Mouse (Mus musculus): ENCODE results near the gene Snapc2. TPM values are rescaled to one million over a fixed set of nuclear protein-coding genes. Genes with fewer than 3 reads are reported as not detected.

The Snapc2 gene
- 28.9 TPM for polyA plus RNA-seq (2017; shearing (Covaris generic))

GRCm38 (mm10) chr8:4252934-4253841 is at the start of gene Snapc2:
Gene Snapc2 (plus strand): TSS chr8:4253080.

GRCm38 (mm10) chr8:4216791-4217621 is 35.9 kb upstream of the Snapc2 start, which contains the start of gene Prr36:
Gene Prr36 (minus strand): TSS chr8:4217459.

GRCm38 (mm10) chr8:4226739-4227347 is 26.0 kb upstream of the Snapc2 start, which contains the start of gene Lrrc8e:
Gene Lrrc8e (plus strand): TSS chr8:4226827.

GRCm38 (mm10) chr8:4238434-4239192 is 14.3 kb upstream of the Snapc2 start, which contains the start of the genes Map2k7 and Gm49320:
Gene Map2k7 (plus strand): TSS chr8:4238740.
Gene Gm49320 (plus strand): TSS chr8:4238865.

GRCm38 (mm10) chr8:4247951-4248540 is 4.8 kb upstream of the Snapc2 start, which contains the start of gene Tgfbr3l:
Gene Tgfbr3l (plus strand): TSS chr8:4248214.

GRCm38 (mm10) chr8:4259125-4259804 is 6.4 kb downstream of the Snapc2 start, which contains the start of gene Ctxn1:
Gene Ctxn1 (minus strand): TSS chr8:4259274.

GRCm38 (mm10) chr8:4275275-4276110 is 22.6 kb downstream of the Snapc2 start, which contains the start of gene Timm44:
Gene Timm44 (minus strand): TSS chr8:4275913.

Other genes with a start within 250 kb of the Snapc2 start
- gene Cd209f, start 147.2 kb upstream of the Snapc2 start, polyA plus RNA-seq (2017; shearing (Covaris generic)) = not detected
- gene Cd209g, start 119.0 kb upstream of the Snapc2 start, polyA plus RNA-seq (2017; shearing (Covaris generic)) = not detected
- gene Evi5l, start 86.5 kb upstream of the Snapc2 start, polyA plus RNA-seq (2017; shearing (Covaris generic)) = 16.8 TPM
- gene Prr36, start 35.6 kb upstream of the Snapc2 start, polyA plus RNA-seq (2017; shearing (Covaris generic)) = not detected
- 0.12 TPM for gene Lrrc8e, start 26.3 kb upstream of the Snapc2 start, polyA plus RNA-seq (2017; shearing (Covaris generic))
- 120 TPM for gene Map2k7, start 14.3 kb upstream of the Snapc2 start, polyA plus RNA-seq (2017; shearing (Covaris generic))
- gene Gm49320, start 14.2 kb upstream of the Snapc2 start, polyA plus RNA-seq (2017; shearing (Covaris generic)) = 0.71 TPM
- 7.6 TPM for gene Tgfbr3l, start 4.9 kb upstream of the Snapc2 start, polyA plus RNA-seq (2017; shearing (Covaris generic))
- 0.39 TPM for gene Ctxn1, start 6.2 kb downstream of the Snapc2 start, polyA plus RNA-seq (2017; shearing (Covaris generic))
- 57.3 TPM for gene Timm44, start 22.8 kb downstream of the Snapc2 start, polyA plus RNA-seq (2017; shearing (Covaris generic))
- 9.9 TPM for gene Ccl25, start 72.1 kb downstream of the Snapc2 start, polyA plus RNA-seq (2017; shearing (Covaris generic))
- 253 TPM for gene Elavl1, start 72.3 kb downstream of the Snapc2 start, polyA plus RNA-seq (2017; shearing (Covaris generic))
- gene Cers4, start 239.9 kb downstream of the Snapc2 start, polyA plus RNA-seq (2017; shearing (Covaris generic)) = 27.8 TPM